Mouse (Mus musculus): ENCODE data around the gene Scgb2b24.

The Scgb2b24 gene

DNA sequence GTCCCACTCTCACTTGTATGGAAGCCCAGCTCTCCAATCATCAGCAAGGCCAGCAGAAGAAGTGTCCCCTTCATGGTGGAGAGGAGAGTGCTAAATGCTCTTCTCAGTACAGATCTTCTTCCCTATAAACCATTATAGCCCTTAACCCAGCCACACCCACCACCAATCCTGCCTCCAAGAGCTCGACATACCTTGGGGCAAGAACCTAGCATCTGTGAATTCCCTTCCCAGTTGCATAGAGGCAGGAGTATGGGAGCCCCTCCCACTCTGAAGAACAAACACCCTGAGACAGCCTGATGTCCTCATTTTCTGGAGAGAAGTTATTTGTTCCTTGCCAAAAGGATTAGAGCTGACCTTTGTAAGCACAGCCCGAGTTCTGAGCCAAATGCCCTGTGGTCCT, at the start of gene Scgb2b24:
Gene Scgb2b24, minus strand, starts transcription at position 101 of the 400 bp plus-strand sequence.
- DNase-seq (ENCODE audit: low read depth, low spot score) = no peak

DNA sequence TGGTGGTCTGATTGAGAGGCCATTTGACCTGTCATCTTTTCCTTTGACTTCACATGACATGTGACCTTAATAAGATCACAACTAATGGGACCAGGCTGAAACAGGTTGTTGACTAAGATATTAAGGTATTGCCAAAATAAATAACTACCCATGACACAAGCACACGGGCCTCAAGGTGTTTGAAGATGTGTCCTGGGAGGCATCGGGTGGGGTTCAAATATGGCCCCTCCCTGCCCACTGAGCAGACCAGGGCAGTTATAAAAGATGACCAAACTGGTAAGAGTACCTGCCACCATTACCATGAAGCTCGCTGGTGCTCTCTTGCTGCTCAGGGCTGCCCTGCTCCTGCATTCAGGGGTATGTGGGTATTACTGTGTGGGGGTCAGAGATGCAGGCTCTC, 4.4 kb upstream of the Scgb2b24 start, which contains the start of gene Scgb1b24:
Gene Scgb1b24, plus strand, starts transcription at position 301 of the 400 bp plus-strand sequence.
- DNase-seq (ENCODE audit: low read depth, low spot score) = no peak

GRCm38 (mm10) chr7:33689864-33690263, 49.2 kb downstream of the Scgb2b24 start:
- DNase-seq (ENCODE audit: low read depth, low spot score) = no peak

Measured in brain, embryonic 18.5 days (tissue).